Mouse (Mus musculus) frontal cortex, postnatal 25 days (tissue): ENCODE measurements around the gene Fam19a1.
A peak's percentile ranks its signal among the peaks of the same experiment; 100 is the strongest.

Experiments used
- DNase-seq, 2 experiments: peaks; one replicate each; pipeline ENCODE4 v3.0.0; 2022; ENCODE audit warnings: low spot score in 2 of 2

Gene Fam19a1

DNA sequence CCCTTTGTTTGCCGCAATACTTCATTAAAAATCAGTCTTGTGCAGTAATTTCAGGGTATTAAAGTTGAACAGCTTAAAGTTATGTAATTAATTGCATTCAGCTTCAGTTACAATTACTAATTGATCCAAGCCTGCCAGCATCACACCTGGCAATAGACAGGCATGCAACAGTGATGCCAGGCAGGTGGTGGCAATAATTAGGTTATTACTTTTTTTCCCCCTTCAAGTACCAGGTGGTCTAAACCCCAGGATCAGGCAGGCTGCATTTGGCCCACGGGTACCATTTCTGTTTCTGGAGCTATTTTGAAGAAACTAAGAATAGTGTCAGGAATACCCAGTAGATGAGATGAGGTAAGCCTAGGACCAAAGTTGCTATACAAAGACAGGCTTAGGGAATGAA lies 141.9 kb downstream of the Fam19a1 start:
- no peak for DNase-seq

- no peak for DNase-seq
Measured at GRCm38 (mm10) chr6:96258651-96259050, 145.7 kb downstream of the Fam19a1 start.

GRCm38 (mm10) chr6:96266456-96266855 lies 153.5 kb downstream of the Fam19a1 start:
- DNase-seq: no peak

GRCm38 (mm10) chr6:96268788-96269187 lies 155.8 kb downstream of the Fam19a1 start:
- no peak for DNase-seq

DNA sequence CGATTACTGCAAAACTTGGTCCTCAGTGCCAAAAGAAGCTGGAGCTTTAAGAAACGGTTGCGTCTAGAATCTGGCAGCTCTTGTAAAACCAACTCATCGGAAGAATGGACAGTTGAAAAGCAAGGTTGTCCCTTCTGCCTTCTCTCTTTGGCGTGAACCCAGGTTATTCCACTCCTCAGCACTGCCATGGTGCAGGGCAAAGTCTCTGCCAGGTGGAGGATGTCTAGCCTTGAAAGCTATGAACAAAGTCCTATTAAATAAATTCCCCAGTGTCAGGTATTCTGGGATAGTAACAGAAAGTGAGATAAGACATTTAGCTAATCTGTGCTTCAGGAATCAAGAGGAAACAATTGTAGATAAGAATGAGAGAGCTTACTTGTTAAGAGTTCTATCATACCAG lies 157.5 kb downstream of the Fam19a1 start:
- DNase-seq: no peak

DNA sequence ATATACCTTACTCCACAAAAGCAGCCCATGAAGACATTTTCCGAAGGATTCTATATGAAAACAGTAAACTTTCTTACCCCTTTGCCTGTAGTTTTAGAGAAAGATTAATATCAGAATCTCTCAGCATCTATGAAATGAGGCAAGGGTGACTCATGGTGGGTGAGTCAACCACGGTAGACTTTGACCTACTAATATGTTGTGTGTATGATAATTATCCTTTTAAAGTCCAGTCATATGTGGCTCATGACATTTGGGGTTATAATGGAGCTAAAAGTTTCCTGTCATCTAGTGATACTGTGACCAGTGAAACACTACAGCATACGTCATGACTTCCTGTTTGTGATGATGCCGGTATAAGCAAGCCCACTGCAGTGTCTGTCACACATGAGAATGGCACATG lies 170.8 kb downstream of the Fam19a1 start:
- no peak for DNase-seq

- no peak for DNase-seq
Measured at GRCm38 (mm10) chr6:96284590-96284989, 171.6 kb downstream of the Fam19a1 start.

- DNase-seq: no peak
Measured at GRCm38 (mm10) chr6:96286276-96286675, 173.3 kb downstream of the Fam19a1 start.

DNA sequence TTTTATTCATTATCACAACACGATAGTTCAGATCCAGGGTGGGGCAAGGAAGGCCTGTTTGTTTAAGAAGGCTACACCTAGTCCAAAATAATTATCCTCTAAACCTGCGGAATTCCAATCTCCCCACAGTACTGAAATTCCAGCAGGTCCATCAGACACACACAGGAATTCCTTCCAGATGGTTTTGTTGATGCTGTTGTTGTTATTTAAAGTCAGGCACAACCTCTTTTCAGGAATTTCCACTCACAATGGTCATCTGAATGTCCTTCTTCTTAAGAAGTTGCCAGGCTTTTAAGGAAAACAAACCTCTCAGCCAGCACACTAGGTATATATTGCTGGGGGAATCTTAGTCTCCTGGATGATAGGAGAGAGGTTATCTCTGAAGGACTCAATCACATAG lies 174.4 kb downstream of the Fam19a1 start:
- no peak for DNase-seq

- no peak for DNase-seq
Measured at GRCm38 (mm10) chr6:96289672-96290071, 176.7 kb downstream of the Fam19a1 start.

GRCm38 (mm10) chr6:96347491-96347890 lies 234.5 kb downstream of the Fam19a1 start:
- no peak for DNase-seq

DNA sequence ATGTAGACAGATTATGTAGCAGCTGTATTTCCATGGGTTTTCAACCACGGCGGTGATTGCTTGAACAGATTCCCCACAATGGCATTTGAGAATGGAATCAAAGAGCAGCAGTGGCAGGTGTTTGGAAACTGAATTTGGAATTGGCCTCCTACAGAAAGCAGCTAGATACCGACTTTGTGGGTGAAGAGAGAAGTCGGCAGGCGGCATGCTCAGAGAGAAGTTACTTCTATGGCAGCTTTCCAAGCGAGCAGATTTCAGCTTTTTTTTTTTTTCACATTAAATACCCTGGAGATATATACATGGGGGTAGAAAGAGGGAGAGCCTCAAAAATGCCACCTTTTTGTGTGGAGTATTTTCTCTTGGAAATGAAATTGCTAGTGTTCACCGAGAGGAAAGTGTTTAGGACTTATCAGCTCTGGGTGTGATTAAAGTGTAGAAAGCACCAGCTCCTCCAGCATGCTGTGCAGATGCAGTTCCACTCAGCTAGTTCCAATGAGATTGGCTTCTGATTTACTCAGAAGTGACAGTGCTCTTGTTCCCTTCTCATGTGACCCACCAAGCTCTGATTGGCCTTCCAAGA lies 236.6 kb downstream of the Fam19a1 start:
- peak in 1 of 2 experiments; percentile 33 for DNase-seq

GRCm38 (mm10) chr6:96369544-96369943 lies 256.6 kb downstream of the Fam19a1 start:
- DNase-seq: no peak

DNA sequence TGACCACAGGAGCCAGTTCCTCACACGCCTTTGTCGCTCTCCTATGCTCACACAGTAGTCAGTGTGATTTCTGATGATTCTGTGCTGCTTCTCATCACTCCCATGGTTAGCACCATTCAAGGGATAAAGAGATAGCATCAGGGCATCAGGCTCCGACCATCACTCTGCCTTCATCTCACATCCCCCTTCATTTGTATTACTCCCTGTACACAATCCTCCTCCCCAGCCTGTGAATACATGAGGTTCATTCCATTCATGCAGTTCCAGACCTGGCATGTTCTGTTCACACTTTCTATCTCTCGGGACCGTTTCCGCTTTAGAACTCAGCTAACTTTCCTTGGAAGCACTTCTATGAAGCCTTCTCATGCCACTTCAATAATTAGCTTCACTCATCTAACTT lies 259.9 kb downstream of the Fam19a1 start:
- DNase-seq: no peak

DNA sequence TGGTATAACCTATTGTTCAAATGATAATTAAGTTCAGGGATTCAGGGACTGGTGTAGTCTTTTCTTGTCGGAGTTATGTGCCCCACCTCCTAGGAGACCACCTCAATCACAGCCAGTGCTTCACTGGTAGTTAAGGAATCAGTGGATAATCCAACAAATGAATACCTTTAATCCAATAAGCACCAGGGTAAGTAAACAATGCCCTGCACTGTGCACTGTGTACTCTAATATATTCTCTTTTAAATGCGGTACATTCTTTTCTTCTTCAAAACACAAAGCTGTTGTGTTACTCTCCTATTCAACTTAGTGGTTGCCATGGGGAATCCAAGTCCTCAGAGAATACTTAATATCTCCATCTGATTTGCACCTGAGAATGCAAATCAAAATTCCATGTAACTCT lies 260.3 kb downstream of the Fam19a1 start:
- no peak for DNase-seq

DNA sequence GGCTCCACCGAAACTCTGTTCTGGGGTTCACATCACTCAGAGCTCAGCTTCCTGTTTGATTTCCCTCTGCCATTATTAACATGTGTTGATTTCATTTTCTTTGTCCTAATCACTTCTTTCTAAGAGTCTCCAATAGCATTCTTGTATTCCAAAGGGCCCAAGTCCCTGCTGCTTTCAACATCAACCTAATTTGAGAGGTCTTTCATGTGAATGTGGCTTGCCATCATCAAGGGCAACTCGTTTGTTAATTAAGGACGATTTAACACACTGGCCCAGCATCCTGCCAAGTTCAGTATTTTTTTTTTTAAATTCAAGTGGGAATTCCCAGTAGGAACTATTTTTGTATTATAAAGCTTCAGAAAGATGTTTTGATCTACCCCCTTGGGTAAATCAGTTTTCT lies 263.8 kb downstream of the Fam19a1 start:
- DNase-seq: no peak

DNA sequence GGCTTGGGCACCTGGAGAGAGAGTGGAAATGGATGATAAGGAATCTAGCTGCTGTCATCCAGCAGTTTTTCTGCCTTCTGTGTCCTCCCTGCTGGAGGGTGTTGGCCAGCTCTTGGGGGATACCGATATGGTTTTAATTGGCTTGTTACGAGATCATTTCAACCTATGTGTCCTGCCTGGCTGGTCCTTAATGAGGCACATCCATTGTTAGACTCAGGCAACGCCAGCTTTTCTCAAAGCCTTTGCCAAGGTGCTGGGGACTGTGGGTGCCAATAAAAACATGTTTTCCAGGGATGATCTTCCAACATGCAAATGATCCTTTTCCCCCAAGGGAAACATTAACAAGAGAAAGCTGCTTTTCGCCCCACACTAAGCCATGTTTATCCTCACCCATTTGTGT lies 266.3 kb downstream of the Fam19a1 start:
- DNase-seq: no peak

DNA sequence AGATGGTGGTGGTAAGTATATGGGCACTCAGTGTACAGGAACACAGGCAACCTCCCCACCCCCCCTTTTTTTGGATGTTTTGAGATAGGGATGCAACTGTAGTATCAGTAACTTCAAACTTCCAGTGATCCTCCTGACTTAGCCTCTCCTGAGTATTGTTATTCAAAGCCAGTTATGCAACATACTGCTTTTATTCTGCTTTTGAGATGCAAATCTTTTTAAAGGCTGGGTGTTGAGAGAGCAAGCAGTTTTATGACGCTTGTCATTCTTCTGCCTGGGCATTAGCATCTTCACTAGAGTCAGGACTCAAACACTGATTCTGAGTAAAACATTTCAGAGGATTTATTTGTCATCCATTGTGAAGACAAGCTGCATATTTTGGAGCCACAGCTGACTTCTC lies 271.5 kb downstream of the Fam19a1 start:
- no peak for DNase-seq

- no peak for DNase-seq
Measured at GRCm38 (mm10) chr6:96418866-96419265, 305.9 kb downstream of the Fam19a1 start.

DNA sequence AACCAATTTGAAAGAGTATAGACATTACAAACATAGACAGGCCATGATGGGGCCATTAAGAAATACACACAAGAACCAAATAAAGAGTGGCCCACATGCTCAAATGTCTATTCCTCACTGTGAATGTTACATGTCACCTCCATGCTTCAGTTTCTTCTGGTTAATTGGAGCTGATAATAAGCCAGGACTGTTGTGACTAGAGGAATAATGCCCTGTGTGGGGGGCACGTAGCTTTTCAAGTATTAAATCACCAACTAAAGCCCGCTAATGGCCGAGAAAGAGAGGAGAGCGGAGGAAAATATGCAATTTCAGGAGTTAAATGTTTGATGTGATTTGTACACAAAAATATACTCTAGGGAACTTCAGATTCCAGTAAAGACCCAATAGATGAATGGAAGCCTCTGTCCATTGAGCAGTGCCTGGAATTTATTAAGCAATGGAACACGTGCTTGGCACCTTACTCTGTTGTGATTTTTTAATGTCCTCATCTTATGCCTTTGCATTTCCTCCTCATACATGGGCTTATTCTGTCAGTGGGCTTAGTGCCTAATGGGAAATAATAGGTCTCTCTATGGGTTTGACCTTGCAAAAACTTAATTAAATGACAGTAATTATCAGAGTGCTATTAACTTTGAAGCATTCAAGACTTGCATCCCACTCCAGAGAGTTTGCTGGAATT lies 306.9 kb downstream of the Fam19a1 start:
- no peak for DNase-seq

GRCm38 (mm10) chr6:96420515-96420914 lies 307.6 kb downstream of the Fam19a1 start:
- no peak for DNase-seq

DNA sequence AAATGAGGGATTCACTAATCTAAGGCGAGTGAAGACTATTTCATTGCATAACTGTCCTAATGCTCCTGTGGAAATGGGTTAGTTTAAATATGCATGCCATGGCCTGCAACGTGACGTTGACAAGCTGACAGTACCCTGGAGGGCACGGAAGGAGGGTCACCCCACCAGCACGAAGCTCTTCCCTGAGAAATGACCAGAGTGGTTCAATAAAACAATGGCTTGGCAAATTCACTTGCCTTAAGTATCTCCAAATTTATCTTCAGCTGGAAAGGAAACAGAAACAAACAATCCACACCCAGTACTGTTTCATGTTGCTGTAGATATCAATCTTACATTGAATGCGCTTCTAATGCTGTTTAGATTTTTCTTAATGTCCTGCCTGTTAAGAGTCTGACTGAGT lies 316.4 kb downstream of the Fam19a1 start:
- no peak for DNase-seq

- no peak for DNase-seq
Measured at GRCm38 (mm10) chr6:96432397-96432796, 319.4 kb downstream of the Fam19a1 start.

- DNase-seq: no peak
Measured at GRCm38 (mm10) chr6:96433896-96434295, 320.9 kb downstream of the Fam19a1 start.
